Mouse (Mus musculus) MEL-GATA-1-ER (cell line): ENCODE measurements around the gene Wasf2.

ENCODE experiments used
- DNase-seq: peaks from one replicate; pipeline ENCODE4 v3.0.0-alpha.2; 2012; ENCODE audit warnings: low read depth; ENCODE audit errors: extremely low read depth

Gene Wasf2

DNA sequence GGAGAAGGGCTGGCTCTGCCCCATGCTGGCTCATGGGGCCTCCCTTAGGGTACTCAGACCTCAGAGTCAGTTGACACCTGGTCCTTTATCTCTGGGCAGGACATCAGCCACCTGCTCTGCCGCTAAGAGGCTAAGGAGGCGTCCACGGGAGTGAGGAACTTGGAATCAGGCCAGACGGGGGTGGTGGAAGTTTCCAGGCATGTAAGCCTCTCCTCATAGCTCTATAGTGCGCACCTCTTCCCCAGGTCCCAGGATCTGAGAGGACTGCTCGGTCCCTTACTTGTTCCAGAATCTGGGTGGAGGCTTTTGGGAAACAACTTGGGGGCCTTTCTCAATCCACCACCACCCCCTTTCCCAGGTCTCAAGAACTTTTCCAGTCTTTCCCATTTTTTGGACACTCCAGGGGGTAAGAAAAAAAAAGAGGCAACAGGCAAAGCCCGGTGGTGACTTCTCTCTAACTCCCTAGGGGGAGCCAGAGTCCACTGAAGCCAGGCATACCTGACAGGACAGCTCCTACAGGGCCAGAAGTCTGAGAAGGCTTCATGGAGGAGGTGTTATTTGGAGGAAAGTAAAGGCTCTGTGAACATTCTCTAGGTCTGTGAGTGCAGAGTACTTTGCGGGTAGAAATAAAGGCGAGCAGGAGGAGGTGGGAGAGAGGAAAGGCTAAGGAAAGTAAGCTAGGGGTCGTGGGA is 103.1 kb downstream of the Wasf2 start:
- DNase-seq, result no peak

DNA sequence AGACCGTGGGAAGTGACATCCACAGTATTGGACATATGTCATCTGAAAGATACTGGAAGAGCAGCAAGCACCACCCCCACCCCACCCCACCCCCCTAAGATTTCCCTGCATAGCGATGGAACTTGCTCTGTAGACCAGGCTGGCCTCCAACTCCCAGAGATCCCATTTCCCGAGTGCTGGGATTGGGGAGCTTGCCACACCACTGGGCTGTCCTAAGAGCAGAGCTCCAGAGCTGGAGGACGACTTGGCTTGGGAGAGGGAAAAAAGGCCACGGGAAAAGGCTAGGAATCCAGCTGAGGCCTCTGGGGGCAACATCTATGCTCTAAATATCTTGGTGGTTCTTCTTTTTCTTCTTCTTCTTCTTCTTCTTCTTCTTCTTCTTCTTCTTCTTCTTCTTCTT is 104.5 kb downstream of the Wasf2 start:
- no peak for DNase-seq

DNA sequence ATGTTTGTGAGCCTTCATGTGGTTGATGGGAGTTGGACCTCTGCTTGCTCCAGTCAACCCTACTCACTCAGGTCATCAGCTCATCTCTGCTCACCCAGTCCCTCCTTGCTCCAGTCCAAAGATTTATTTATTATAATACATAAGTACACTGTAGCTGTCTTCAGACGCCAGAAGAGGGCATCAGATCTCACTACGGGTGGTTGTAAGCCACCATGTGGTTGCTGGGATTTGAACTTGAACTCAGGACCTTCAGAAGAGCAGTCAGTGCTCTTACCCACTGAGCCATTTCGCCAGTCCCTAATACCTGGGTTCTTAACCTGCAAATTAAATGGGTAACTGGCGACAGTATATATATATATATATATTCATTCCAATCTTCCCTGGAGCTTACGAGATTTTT is 105.1 kb downstream of the Wasf2 start:
- DNase-seq, result no peak

DNA sequence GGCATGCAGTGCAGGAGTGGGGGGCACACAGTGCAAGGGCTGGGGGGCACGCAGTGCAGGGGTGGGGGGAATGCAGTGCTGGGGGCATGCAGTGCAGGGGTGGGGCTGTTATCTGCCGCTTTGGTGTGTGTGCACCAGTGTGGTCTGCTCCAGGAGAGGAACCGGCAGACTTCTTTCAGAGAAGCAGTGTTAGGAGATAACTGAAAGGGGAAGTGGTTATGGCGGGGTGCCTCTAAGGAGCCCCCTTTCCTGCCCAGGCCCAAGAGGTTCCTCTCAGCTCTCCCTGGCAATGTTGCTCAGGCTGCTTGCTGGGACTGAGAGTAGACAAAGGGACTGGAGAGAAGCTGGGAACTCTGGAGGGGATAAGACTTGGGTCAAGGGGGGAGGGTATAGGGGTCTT is 107.6 kb downstream of the Wasf2 start:
- peak; percentile 97 for DNase-seq

DNA sequence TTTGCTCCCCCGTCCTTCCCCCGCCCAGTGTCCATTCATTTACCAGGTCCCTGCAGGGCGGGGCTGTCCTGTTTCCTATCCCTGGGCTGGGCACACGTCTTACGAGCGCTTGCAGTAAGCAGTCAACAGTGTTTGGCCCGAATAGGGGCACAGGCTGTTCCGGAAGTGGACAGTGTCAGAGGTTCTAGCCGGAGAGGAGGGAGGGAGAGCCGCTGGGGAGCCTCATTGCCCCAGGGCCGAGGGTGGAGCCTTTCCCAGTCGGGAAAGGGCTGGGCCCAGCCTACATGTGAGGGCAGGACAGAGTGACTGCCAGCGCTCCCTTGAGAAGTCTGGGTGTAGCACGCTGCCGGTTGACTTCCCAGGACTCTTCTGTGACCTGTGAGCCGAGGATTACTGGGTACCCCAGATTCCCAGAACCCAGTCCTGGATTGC is 110.2 kb downstream of the Wasf2 start, which contains the start of gene Map3k6:
Map3k6 (plus strand) TSS at position 329 of the 432 bp plus-strand sequence.
- DNase-seq, result peak; percentile 36

DNA sequence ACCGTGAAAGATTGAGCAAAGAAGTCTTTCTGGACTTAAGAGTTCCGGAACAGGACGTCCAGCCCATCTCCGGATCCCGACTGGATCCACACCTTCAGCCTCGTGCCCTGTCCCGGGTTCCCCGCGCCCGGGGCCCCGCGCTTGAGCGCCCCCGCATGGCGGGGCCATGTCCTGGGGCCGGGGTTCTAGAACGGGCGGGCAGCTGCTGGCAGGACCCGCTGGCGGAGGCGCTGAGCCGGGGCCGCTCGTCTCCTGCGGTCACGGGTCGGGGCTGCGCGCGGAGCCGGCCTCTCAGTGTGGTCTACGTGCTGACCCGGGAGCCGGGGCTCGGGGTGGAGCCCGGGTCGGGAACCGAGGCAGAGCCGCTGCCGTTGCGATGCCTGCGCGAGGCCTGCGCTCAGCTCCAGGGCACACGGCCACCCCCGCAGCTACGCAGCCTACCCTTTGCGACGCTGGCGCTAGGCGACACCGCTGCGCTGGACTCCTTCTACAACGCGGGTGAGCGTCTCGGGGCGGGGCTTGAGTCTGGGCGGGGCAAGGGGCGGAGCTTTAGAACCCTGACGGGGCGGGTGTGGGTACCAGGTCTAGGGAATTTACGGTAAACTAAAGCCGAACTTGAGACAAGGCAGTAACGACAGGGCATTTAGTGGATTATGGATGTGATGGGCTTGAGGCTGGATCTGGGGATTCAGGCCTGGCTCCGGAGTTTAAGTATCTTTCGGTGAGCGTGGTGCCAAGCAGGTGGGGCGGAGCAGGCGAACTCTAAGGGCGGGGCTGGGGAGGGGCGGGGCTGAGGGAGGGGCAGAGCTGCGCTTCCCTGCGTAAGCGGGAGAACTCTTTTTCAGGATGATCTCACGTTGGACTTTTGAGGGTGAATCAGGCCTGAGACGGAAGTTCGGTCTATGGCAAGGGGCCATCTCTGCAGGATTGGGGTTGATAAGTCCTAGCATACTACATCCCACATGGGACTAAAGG is 110.9 kb downstream of the Wasf2 start:
- DNase-seq, result peak; percentile 89

DNA sequence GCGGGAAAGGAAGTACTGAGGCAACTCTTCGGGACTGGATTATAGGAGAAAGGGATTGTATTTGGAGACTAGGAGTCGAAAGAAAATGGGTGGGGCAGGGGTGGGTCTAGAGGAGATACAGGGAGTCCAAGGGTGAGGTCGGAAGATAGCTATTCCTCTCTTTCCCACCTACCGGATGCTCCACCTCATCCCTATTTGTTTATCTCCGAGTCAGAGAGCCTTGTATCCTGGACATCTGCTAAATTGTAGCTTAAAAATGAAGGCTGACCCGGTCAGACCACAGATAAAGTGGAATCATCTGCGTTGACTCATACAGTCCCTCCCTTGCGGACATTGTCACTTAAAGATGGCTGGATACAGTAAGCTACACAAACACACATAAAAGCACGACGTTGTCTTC is 111.6 kb downstream of the Wasf2 start:
- peak; percentile 31 for DNase-seq

DNA sequence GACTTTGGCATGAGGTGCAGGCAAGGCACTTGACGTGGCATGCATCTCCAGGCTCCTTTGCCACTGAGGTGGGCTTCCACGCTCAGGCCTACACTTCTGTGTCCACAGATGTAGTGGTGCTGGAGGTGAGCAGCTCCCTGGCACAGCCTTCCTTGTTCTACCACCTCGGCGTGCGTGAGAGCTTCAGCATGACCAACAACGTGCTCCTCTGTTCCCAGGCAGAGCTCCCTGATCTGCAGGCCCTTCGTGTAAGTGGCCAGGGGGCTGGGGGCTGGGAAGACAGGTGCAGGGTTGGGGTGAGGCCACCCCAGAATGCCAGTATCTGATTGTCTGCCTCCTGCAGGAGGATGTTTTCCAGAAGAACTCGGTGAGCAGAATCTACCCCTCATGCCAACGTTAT is 112.4 kb downstream of the Wasf2 start:
- no peak for DNase-seq

DNA sequence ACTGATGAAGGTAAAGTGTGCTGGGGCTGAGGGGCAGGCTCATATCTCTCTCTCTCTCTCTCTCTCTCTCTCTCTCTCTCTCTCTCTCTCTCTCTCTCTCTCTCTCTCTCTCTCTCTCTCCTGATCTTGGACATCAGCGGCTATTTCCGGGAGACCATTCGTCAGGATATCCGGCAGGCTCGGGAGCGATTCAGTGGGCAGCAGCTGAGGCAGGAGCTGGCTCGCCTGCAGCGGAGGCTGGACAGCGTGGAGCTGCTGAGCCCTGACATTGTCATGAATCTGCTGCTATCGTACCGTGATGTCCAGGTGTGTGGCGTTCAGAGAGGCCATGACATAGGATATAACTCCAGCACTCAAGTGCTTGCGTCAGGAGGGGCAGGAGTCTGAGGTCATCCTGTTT is 113.2 kb downstream of the Wasf2 start:
- DNase-seq, result no peak

DNA sequence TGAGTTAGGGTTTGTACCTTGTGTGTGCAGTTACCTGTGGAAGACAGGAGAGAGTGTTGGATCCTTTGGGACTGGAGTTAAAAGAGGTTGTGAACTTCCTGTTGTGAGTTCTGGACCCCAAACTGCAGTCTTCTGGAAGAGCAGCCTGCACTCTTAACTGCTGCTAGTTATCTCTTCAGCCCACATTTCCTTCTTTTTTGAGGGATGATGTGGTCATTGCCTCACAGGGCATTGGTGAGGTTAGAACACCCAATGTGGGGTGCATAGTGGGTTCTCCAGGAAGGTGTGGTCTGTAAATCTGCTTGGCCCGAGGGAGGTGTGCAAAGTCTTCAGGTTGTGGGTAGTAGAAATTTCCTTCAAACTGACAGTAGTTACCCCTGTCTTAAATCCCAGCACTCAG is 114.0 kb downstream of the Wasf2 start:
- DNase-seq, result peak; percentile 77

DNA sequence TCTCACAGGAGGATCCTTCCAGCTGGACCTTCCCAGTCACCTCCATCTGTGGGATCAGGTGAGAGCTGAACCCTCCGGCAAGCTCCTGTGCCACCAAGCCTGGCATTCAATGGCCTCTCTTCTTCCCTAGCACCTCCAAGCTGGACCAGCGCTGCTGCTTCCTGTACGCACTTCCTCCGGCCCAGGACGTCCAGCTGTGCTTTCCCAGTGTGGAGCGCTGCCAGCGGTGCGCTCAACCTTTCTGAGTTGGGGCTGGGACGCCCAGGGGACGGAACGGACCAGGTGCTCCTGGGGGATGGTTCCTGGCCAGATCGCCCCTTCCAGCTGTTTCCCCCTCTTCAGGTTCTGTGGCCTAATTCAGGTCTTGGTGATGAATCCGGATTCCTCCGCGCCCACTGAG is 116.8 kb downstream of the Wasf2 start:
- no peak for DNase-seq

DNA sequence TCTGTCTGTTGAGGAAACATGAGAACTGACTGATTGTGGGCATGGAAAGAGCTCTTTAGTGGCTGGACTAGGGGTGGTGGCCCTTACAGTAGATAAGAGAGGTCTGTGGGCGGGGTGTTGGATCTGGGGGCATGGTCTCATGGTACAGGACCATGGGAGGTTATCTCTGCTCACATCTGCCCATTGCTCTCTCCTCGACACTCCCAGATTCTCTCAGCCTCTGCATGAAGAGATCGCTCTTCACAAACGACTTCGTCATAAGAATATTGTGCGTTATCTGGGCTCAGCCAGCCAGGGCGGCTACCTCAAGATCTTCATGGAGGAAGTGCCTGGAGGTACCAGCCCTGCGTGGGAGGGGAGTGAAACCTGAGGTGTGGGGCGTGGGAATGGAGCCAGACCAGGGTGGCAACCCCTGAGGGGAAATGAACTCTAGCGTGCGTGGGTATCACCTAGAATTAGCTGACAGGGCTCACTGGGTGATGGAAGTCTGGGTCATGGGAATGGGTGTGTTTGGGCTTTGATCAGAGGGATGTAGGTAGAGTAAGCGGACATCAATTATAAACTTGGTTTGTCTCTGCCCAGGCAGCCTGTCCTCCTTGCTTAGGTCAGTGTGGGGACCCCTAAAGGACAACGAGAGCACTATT is 117.6 kb downstream of the Wasf2 start:
- DNase-seq, result peak; percentile 90
